19 mouse cellular contexts compared by ENCODE assay signal in the genomic region with DNA sequence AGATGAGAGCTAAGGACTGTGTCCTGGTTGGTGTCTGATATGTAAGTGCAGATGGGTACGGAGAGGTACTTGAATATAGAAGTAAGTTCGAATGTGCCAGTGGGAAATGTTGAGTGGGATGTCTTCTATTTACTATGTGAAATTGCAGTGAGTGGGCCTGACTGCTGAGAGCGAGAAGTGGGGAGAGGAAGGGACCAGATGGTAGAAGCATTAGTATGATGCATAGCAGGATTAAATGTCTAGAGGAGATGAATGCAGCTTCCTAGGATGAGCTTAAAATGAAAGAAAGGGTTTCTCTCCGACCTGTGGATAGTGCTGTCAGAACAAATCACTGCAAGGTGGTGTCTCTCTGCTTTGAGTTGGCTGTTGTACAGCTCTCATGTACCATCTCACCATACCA.
DNase-seq lines count a peak whose midpoint lies in the region; ATAC-seq and TF ChIP-seq lines count a peak whose summit lies in the region.
"Had no signal": no experiment of that assay in that cellular context is flagged by ENCODE, and none has a peak within 500 bp of the region (broad histone marks: within the 10 kb centered on the region; RNA-seq: fewer than 3 reads in every experiment).

No protein-coding gene starts in this region.

- ATAC-seq in frontal cortex, adult (ENCODE audit: low TSS enrichment) = peak; percentile 99
- no peak for ATAC-seq in midbrain, postnatal 0 days (ENCODE audit: low FRiP score)
- ATAC-seq: CD4-positive, CD25-positive, alpha-beta regulatory T cell, adult 4 months; forebrain, embryonic 16.5 days; liver, postnatal 0 days had no signal

- no peak overlapping the region for H3K4me3 ChIP-seq in left cerebral cortex, adult 2 months
- no peak overlapping the region for H3K4me3 ChIP-seq in midbrain, postnatal 0 days (ENCODE audit: low read depth, low read length)

- no peak overlapping the region for H3K9ac ChIP-seq in midbrain, postnatal 0 days (replicated peaks; ENCODE audit: low read length, poor library complexity, severe bottlenecking)
- H3K9ac ChIP-seq: liver, postnatal 0 days had no signal

- no peaks in the 10 kb centered on the region for H3K27me3 ChIP-seq in midbrain, postnatal 0 days (ENCODE audit: insufficient read depth, low read length)

- no peak overlapping the region; the same call in 1 of the 2 replicates for H3K27ac ChIP-seq in left cerebral cortex, adult 2 months
- H3K27ac ChIP-seq in midbrain, postnatal 0 days (ENCODE audit: low read depth, low read length) = no peak overlapping the region

- WGBS in midbrain, postnatal 0 days = 78% methylated on average over 4 of the region's 4 CpGs

- H3K4me1 ChIP-seq in midbrain, postnatal 0 days (ENCODE audit: insufficient read depth, low read length) = no peaks in the 10 kb centered on the region

- TF ChIP-seq CTCF in left cerebral cortex, adult 2 months (IDR thresholded peaks at IDR 0.05) = no peak
- TF ChIP-seq CTCF in midbrain, postnatal 0 days (IDR thresholded peaks at IDR 0.05) = no peak

- intact Hi-C loops in left cerebral cortex, postnatal 4 days (cut with DNase I) = no loop called here
- intact Hi-C loops in left cerebral cortex, adult 2 months (cut with DNase I) = loop anchor here (1.0 to 5.0 kb wide), 2 partner anchors 162 to 290 kb away; no protein-coding TSS in a partner anchor

- no peak overlapping the region for H3K4me2 ChIP-seq in midbrain, postnatal 0 days (ENCODE audit: low read depth, low read length, poor library complexity, severe bottlenecking)
- H3K4me2 ChIP-seq: heart, embryonic 11.5 days; midbrain, embryonic 11.5 days had no signal

- DNase-seq in left cerebral cortex, adult 11 months (ENCODE audit: low spot score) = peak; percentile 61
- no peak for DNase-seq in left cerebral cortex, postnatal 4 days
- DNase-seq in left cerebral cortex, adult 2 months (ENCODE audit: extremely low spot score in 1 of 2, low spot score in 2 of 2) = peak; percentile 15 to 20
- DNase-seq in right cerebral cortex, postnatal 36 days (ENCODE audit: low spot score in 2 of 2) = peak; percentile 30 to 56
- no peak for DNase-seq in urinary bladder, adult 18-20 months (ENCODE audit: low spot score in 2 of 2)
- DNase-seq in midbrain, postnatal 0 days (ENCODE audit: low spot score) = no peak
- DNase-seq: adrenal gland, postnatal 10 days; embryo, embryonic 11 days; gastrocnemius, postnatal 25 days; heart, postnatal 36 days; kidney, adult 8-10 months; liver, postnatal 0 days; lung, postnatal 4 days; thymus, postnatal 14 days had no signal

- H3K9me3 ChIP-seq in midbrain, postnatal 0 days (ENCODE audit: low read length) = no peaks in the 10 kb centered on the region

- no peaks in the 10 kb centered on the region for H3K36me3 ChIP-seq in midbrain, postnatal 0 days (ENCODE audit: insufficient read depth, low read length)

Comparison
In these comparisons a context has a peak if more than half of its experiments do, and no peak if none do; other contexts are left out.
1. DNase-seq: peak in left cerebral cortex, adult 11 months (single experiment), left cerebral cortex, adult 2 months (2 of 2) and right cerebral cortex, postnatal 36 days (2 of 2); none in left cerebral cortex, postnatal 4 days (single experiment), urinary bladder, adult 18-20 months (0 of 2) and midbrain, postnatal 0 days (single experiment).